Mouse (Mus musculus): ENCODE data around the gene Efna5. TPM values are rescaled to one million over a fixed set of nuclear protein-coding genes. Genes with fewer than 3 reads are reported as not detected.
A peak's percentile ranks its signal among the peaks of the same experiment; 100 is the strongest.

Gene Efna5
- 44.4 and 46.0 TPM in 2 replicates for polyA plus RNA-seq (2015; fragmentation: Nextera tagmentation; extraction: Ambion mirVana)

DNA sequence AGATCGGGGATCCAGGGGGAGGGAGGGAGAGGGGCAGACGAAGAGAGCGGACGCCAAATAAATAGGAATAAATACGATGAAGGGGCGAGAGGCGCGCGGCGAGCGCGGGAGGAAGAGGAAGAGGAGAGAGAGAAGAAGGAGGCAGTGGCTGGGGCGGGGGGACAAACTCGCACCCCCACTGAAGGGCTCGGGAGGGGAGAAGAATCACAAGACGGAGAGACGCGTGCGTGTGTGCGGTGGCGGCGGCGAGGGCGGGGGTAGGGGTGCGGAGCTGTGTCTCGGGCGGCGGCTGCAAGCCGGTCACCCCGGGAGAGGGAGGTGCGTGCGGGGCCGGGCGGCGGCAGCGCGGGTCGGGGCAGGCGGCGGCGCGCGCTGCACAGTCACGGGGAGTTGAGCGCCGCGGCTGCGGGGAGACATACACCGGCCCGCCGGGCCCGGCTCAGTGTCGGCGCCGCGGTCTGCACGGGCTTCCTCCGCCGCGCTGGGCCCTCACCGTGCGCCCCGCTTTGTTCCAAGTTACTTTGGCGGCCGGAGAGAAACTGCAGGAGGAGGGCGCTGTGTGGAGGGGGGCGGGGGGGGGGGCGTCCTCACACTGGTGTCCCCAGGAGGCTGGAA lies at the start of gene Efna5:
Gene Efna5 (minus strand): TSS at position 142 of the 615 bp plus-strand sequence.
- ATAC-seq (ENCODE audit: low FRiP score): peak; percentile 23
- peak within 1 kb of the TSS; percentile 86 for H3K4me3 ChIP-seq (replicated peaks)
- no peaks in the 10 kb centered on the region for H3K36me3 ChIP-seq
- WGBS: under 1% methylated on average over 59 of the region's 68 CpGs
- H3K4me2 ChIP-seq: peak within 1 kb of the TSS; percentile 99
- no peaks in the 10 kb centered on the region for H3K9me3 ChIP-seq (replicated peaks)
- peaks cover 8% of the 10 kb centered on the region; the same call in 1 of the 2 replicates for H3K4me1 ChIP-seq
- no peaks in the 10 kb centered on the region for H3K27me3 ChIP-seq (replicated peaks)
- H3K9ac ChIP-seq (replicated peaks): peak within 1 kb of the TSS; percentile 89
- H3K27ac ChIP-seq (replicated peaks): peak within 1 kb of the TSS; percentile 93

GRCm38 (mm10) chr17:62915304-62915703 lies 34.2 kb upstream of the Efna5 start:
- H3K36me3 ChIP-seq: no peaks in the 10 kb centered on the region
- 82% methylated on average over 4 of the region's 4 CpGs for WGBS
- H3K27me3 ChIP-seq (replicated peaks): no peaks in the 10 kb centered on the region
- ATAC-seq (ENCODE audit: low FRiP score): no peak
- H3K27ac ChIP-seq (replicated peaks): no peak overlapping the region
- no peak overlapping the region for H3K9ac ChIP-seq (replicated peaks)
- H3K4me3 ChIP-seq (replicated peaks): no peak overlapping the region
- no peaks in the 10 kb centered on the region for H3K4me1 ChIP-seq
- H3K4me2 ChIP-seq: no peak overlapping the region
- no peaks in the 10 kb centered on the region for H3K9me3 ChIP-seq (replicated peaks)

DNA sequence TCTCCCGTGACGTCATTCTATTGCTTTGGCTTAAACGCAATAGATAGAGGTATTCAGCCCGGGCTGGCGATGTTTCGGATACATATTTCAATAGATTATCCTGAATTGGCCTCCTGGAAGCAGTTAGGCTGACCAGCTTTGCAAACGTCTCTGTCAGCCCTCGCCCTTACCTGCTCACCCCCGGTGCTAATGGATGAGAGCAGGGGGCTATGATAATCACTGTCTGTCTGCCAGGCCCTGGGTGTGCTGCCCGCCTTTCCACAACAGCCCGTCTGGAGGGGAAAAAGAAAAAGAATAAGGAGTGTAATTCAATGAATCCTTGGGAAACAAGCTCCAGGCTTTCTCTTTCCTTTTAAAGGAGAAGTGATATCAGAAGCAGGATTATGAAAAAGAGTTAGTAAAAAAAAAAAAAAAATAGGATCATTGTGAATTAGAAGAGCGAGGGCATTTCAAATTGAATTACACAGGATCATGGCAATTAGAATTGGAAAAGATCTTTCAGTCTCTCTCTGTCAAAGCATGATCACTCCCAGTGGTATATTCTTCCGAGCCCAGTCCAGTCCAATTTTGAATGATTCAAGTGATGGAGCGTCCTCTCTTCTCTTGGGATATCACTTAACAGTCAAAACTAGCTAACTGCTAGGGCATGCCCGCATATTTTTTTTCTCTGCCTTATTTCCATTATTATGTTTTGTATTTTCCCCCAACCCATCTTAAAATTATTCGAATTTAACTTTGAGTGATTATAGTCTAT lies 24.8 kb upstream of the Efna5 start:
- Histone ChIP-seq H3K4me2 (peak overlapping the region; percentile 45), H3K9me3 (replicated peaks) (no peaks in the 10 kb centered on the region), H3K36me3 (no peaks in the 10 kb centered on the region), H3K27me3 (replicated peaks) (no peaks in the 10 kb centered on the region), H3K9ac (replicated peaks) (no peak overlapping the region), H3K4me1 (peaks cover 6% of the 10 kb centered on the region), H3K4me3 (replicated peaks) (no peak overlapping the region), H3K27ac (replicated peaks) (no peak overlapping the region)
- ATAC-seq (ENCODE audit: low FRiP score): no peak
- WGBS: 42% methylated on average over 16 of the region's 16 CpGs

DNA sequence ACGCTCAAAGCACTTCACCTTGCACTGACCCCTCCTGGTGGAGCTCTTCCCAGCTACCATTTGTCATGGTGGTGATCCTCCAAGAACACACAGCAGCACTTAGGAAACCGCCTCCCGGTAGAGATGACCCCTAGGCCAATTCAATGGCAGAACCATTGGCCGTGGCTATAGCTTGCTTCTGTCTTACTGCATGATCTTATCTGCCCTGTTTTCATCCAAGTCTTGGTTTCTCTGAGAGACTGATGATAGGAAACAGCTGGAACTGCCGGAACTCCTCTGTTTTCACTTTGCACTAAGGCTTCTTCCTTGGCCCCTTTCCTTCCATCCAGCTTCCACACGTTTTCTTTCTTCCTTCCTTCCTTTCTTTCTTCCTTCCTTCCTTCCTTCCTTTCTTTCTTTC lies 17.9 kb upstream of the Efna5 start:
- Histone ChIP-seq H3K36me3 (no peaks in the 10 kb centered on the region), H3K27ac (replicated peaks) (no peak overlapping the region), H3K4me1 (no peaks in the 10 kb centered on the region), H3K9ac (replicated peaks) (no peak overlapping the region), H3K4me2 (no peak overlapping the region), H3K4me3 (replicated peaks) (no peak overlapping the region), H3K27me3 (replicated peaks) (no peaks in the 10 kb centered on the region), H3K9me3 (replicated peaks) (no peaks in the 10 kb centered on the region)
- 84% methylated on average over 6 of the region's 6 CpGs for WGBS
- no peak for ATAC-seq (ENCODE audit: low FRiP score)

GRCm38 (mm10) chr17:62889991-62890390 lies 8.9 kb upstream of the Efna5 start:
- H3K9me3 ChIP-seq (replicated peaks): no peaks in the 10 kb centered on the region
- no peak overlapping the region for H3K27ac ChIP-seq (replicated peaks)
- ATAC-seq (ENCODE audit: low FRiP score): no peak
- no peaks in the 10 kb centered on the region for H3K27me3 ChIP-seq (replicated peaks)
- WGBS: 92% methylated on average over 5 of the region's 5 CpGs
- H3K36me3 ChIP-seq: no peaks in the 10 kb centered on the region
- H3K4me1 ChIP-seq: no peaks in the 10 kb centered on the region
- H3K9ac ChIP-seq (replicated peaks): no peak overlapping the region
- H3K4me3 ChIP-seq (replicated peaks): no peak overlapping the region
- no peak overlapping the region for H3K4me2 ChIP-seq

GRCm38 (mm10) chr17:62884129-62884506 lies 3.0 kb upstream of the Efna5 start:
- H3K4me2 ChIP-seq: peak overlapping the region; percentile 99
- H3K27me3 ChIP-seq (replicated peaks): no peaks in the 10 kb centered on the region
- whole genome bisulfite sequencing: under 1% methylated on average over 16 of the region's 16 CpGs
- no peaks in the 10 kb centered on the region for H3K9me3 ChIP-seq (replicated peaks)
- H3K9ac ChIP-seq (replicated peaks): peak overlapping the region; percentile 89
- no peak for ATAC-seq (ENCODE audit: low FRiP score)
- peaks cover 6% of the 10 kb centered on the region; the same call in 1 of the 2 replicates for H3K4me1 ChIP-seq
- peak overlapping the region; percentile 86 for H3K4me3 ChIP-seq (replicated peaks)
- H3K27ac ChIP-seq (replicated peaks): peak overlapping the region; percentile 93
- no peaks in the 10 kb centered on the region for H3K36me3 ChIP-seq

GRCm38 (mm10) chr17:62883476-62884128 lies 2.5 kb upstream of the Efna5 start:
- WGBS: under 1% methylated on average over 34 of the region's 34 CpGs
- H3K27ac ChIP-seq (replicated peaks): peak overlapping the region; percentile 93
- no peak for ATAC-seq (ENCODE audit: low FRiP score)
- H3K4me3 ChIP-seq (replicated peaks): peak overlapping the region; percentile 86
- no peaks in the 10 kb centered on the region for H3K36me3 ChIP-seq
- peak overlapping the region; percentile 89 for H3K9ac ChIP-seq (replicated peaks)
- peaks cover 7% of the 10 kb centered on the region; the same call in 1 of the 2 replicates for H3K4me1 ChIP-seq
- H3K4me2 ChIP-seq: peak overlapping the region; percentile 99
- H3K27me3 ChIP-seq (replicated peaks): no peaks in the 10 kb centered on the region
- no peaks in the 10 kb centered on the region for H3K9me3 ChIP-seq (replicated peaks)

DNA sequence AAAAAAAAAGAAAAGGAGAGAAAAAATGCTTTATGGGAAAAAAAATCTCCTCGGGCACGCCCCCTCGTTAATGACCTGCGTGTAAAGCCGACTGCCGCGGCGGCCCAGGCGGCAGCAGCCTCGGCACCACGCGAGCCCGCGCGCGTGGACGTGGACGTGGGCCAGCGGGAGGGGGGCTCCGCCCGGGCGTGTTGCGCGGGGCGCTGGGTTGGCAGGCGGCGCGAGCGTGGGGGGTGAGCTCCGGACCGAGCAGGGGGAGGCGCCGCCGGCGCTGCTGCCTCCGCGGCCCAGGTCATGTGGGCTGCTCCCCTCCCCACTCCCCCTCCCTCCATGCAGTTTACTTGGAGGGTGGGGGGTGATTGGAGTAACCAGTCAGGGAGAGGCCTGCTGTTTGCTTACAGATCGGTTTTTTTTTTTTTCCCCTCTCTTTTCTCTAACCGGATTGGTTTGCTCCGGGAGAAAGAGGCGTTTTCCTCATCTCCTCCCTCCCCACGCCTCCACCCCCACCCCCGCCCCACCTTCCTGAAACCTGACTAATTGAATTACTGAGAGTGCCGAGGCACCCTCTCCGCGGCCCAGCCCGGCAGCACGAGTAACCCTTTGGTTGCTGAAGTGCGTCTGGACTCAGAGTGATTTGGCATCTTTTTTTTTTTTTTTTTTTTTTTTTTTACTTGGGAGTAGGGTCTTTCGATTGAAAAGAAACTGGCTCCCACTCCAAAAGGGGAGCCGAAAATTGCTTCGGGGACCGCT lies 1.8 kb upstream of the Efna5 start:
- H3K9ac ChIP-seq (replicated peaks): peak overlapping the region; percentile 89
- peak overlapping the region; percentile 93 for H3K27ac ChIP-seq (replicated peaks)
- no peaks in the 10 kb centered on the region for H3K27me3 ChIP-seq (replicated peaks)
- H3K4me3 ChIP-seq (replicated peaks): peak overlapping the region; percentile 86
- no peaks in the 10 kb centered on the region for H3K36me3 ChIP-seq
- H3K9me3 ChIP-seq (replicated peaks): no peaks in the 10 kb centered on the region
- peak; percentile 86 for ATAC-seq (ENCODE audit: low FRiP score)
- H3K4me2 ChIP-seq: peak overlapping the region; percentile 99
- under 1% methylated on average over 41 of the region's 53 CpGs for WGBS
- peaks cover 7% of the 10 kb centered on the region; the same call in 1 of the 2 replicates for H3K4me1 ChIP-seq

- WGBS: under 1% methylated on average over 58 of the region's 58 CpGs
- Histone ChIP-seq H3K9me3 (replicated peaks) (no peaks in the 10 kb centered on the region), H3K4me3 (replicated peaks) (peak overlapping the region; percentile 86), H3K27ac (replicated peaks) (peak overlapping the region; percentile 93), H3K27me3 (replicated peaks) (no peaks in the 10 kb centered on the region), H3K4me2 (peak overlapping the region; percentile 99), H3K36me3 (no peaks in the 10 kb centered on the region), H3K4me1 (peaks cover 7% of the 10 kb centered on the region; the same call in 1 of the 2 replicates), H3K9ac (replicated peaks) (peak overlapping the region; percentile 89)
- ATAC-seq (ENCODE audit: low FRiP score): peak; percentile 33
Observed at GRCm38 (mm10) chr17:62881791-62882725, 941 bp upstream of the Efna5 start.

DNA sequence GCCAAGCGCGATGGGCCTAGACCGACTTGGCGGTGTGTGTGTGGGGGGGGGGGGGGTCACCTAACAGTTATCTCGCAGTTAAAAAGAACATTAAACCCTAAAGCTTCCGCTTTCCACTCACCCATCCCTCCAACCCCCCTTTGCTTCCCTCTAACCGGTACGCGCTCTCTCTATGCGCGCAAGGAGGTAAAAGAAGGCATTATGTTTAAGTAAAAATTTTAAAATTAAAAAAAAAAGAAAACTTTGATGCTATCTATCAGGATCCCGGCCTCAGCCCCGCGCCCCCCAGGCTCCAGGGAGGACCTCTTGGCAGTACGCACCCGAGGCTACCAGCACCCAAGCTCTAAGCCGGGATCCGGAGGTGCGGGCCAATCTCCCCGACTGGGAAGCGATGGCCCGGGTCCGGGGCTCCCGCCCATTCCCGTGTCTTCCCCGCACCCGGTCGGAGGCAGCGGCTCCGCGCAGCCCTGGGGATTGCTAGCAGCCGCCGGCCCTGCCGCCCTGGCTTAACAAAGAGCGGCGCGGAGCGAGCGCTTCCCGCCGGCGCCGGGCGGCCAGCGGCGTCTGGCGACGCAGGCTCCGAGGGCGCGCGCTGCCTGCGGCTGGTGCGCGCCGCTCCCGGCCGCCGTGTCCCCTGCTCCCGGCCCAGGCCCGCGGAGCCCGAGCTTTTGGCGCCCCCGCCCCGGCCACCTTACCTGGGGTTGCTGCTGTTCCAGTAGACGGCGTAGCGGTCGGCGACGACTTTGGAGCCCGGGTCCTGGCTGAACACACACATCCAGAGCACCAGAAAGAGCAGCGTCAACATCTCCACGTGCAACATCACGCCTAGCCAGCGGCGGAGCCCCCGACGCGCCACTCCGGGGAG lies 574 bp downstream of the Efna5 start:
- Histone ChIP-seq H3K4me1 (peaks cover 14% of the 10 kb centered on the region), H3K9ac (replicated peaks) (peak overlapping the region; percentile 89), H3K27ac (replicated peaks) (peak overlapping the region; percentile 93), H3K9me3 (replicated peaks) (no peaks in the 10 kb centered on the region), H3K27me3 (replicated peaks) (no peaks in the 10 kb centered on the region), H3K36me3 (no peaks in the 10 kb centered on the region), H3K4me3 (replicated peaks) (peak overlapping the region; percentile 86), H3K4me2 (peak overlapping the region; percentile 99)
- WGBS: under 1% methylated on average over 70 of the region's 82 CpGs
- ATAC-seq (ENCODE audit: low FRiP score): peak; percentile 8

Measured in neural tube, embryonic 15.5 days (tissue).